Mouse (Mus musculus) adrenal gland, adult 8-10 months (tissue): ENCODE measurements around the gene Pdlim1. TPM values are rescaled to one million over a fixed set of nuclear protein-coding genes. Genes with fewer than 3 reads are reported as not detected.
A peak's percentile ranks its signal among the peaks of the same experiment; 100 is the strongest.

Source experiments
- DNase-seq: peaks from one replicate; pipeline ENCODE4 v3.0.0; 2022
- total RNA-seq, 4 experiments: library from RNA; stranded (reverse); gene quantifications; 2 replicates each; pipeline ENCODE4 v1.2.4; 2022

Pdlim1 gene
- total RNA-seq, 4 experiments from 2014 or later: 9.4 to 17.0 (median 12.6) TPM

- DNase-seq: no peak
These were observed 11.8 kb upstream of the Pdlim1 start for GRCm38 (mm10) chr19:40283415-40283814.

GRCm38 (mm10) chr19:40278372-40279023 lies 6.9 kb upstream of the Pdlim1 start:
- no peak for DNase-seq

GRCm38 (mm10) chr19:40277494-40277893 lies 5.9 kb upstream of the Pdlim1 start:
- DNase-seq: no peak

GRCm38 (mm10) chr19:40275401-40276188 lies 4.0 kb upstream of the Pdlim1 start:
- DNase-seq: no peak

GRCm38 (mm10) chr19:40272674-40273073 lies 1.0 kb upstream of the Pdlim1 start:
- no peak for DNase-seq

- DNase-seq: peak; percentile 7
These were observed 1.0 kb downstream of the Pdlim1 start for GRCm38 (mm10) chr19:40270351-40271307.

- DNase-seq: no peak
These were observed 2.1 kb downstream of the Pdlim1 start for GRCm38 (mm10) chr19:40269526-40269925.

GRCm38 (mm10) chr19:40268493-40268892 lies 3.1 kb downstream of the Pdlim1 start:
- no peak for DNase-seq

GRCm38 (mm10) chr19:40267380-40267779 lies 4.3 kb downstream of the Pdlim1 start:
- no peak for DNase-seq

- DNase-seq: no peak
These were observed 12.2 kb downstream of the Pdlim1 start for GRCm38 (mm10) chr19:40259485-40259884.

- no peak for DNase-seq
These were observed 14.2 kb downstream of the Pdlim1 start for GRCm38 (mm10) chr19:40257396-40257795.

GRCm38 (mm10) chr19:40256376-40257050 lies 15.1 kb downstream of the Pdlim1 start:
- no peak for DNase-seq

- DNase-seq: no peak
These were observed 16.1 kb downstream of the Pdlim1 start for GRCm38 (mm10) chr19:40255561-40255960.

- no peak for DNase-seq
These were observed 16.9 kb downstream of the Pdlim1 start for GRCm38 (mm10) chr19:40254741-40255140.

GRCm38 (mm10) chr19:40253768-40254167 lies 17.9 kb downstream of the Pdlim1 start:
- DNase-seq: no peak

- no peak for DNase-seq
These were observed 20.5 kb downstream of the Pdlim1 start for GRCm38 (mm10) chr19:40251115-40251514.

GRCm38 (mm10) chr19:40249352-40249751 lies 22.3 kb downstream of the Pdlim1 start:
- no peak for DNase-seq

GRCm38 (mm10) chr19:40248476-40248875 lies 23.2 kb downstream of the Pdlim1 start:
- no peak for DNase-seq

GRCm38 (mm10) chr19:40247268-40247666 lies 24.4 kb downstream of the Pdlim1 start:
- no peak for DNase-seq

- DNase-seq: no peak
These were observed 24.9 kb downstream of the Pdlim1 start for GRCm38 (mm10) chr19:40246646-40247267.

- no peak for DNase-seq
These were observed 30.6 kb downstream of the Pdlim1 start for GRCm38 (mm10) chr19:40240838-40241689.
